Mouse (Mus musculus) forebrain, postnatal 0 days (tissue): ENCODE measurements around the gene Pomgnt2. TPM values are rescaled to one million over a fixed set of nuclear protein-coding genes. Genes with fewer than 3 reads are reported as not detected.
"Not testable (repeated sequence)": the region's sequence is repeated elsewhere in the genome, so short reads cannot be mapped to it uniquely, and the experiment has no call there.

Source experiments
- ATAC-seq: fragments of 200-750 bp; cut with Nextera tagmentation; 2 replicates; pipeline ENCODE4 v1.8.0; 2017; ENCODE audit warnings: mild to moderate bottlenecking, moderate library complexity
- DNase-seq: peaks from one replicate; pipeline ENCODE4 v3.0.0-alpha.2; 2015
- H3K27ac ChIP-seq: fragments of 300-500 bp; sonication (generic); 2 replicates; pipeline ENCODE4 v1.5.1; 2014; ENCODE audit warnings: low read depth, mild to moderate bottlenecking, antibody characterized with exemption, low read length, moderate library complexity, mixed read lengths
- H3K27me3 ChIP-seq: fragments of 300-500 bp; sonication (generic); 2 replicates; pipeline ENCODE4 v1.6.1; 2014; ENCODE audit warnings: mild to moderate bottlenecking, low read length, mixed read lengths; ENCODE audit not compliant: insufficient read depth
- H3K36me3 ChIP-seq: fragments of 300-500 bp; sonication (generic); 2 replicates; pipeline ENCODE4 v1.6.1; 2014; ENCODE audit warnings: mild to moderate bottlenecking, moderate library complexity; ENCODE audit not compliant: insufficient read depth
- H3K4me1 ChIP-seq: fragments of 300-500 bp; sonication (generic); 2 replicates; pipeline ENCODE4 v1.6.1; 2014; ENCODE audit warnings: antibody characterized with exemption; ENCODE audit not compliant: insufficient read depth
- H3K4me2 ChIP-seq: fragments of 300-500 bp; sonication (generic); 2 replicates; pipeline ENCODE4 v1.6.1; 2014; ENCODE audit warnings: low read depth, mild to moderate bottlenecking, moderate library complexity
- H3K4me3 ChIP-seq: fragments of 300-500 bp; sonication (generic); 2 replicates; pipeline ENCODE4 v1.5.1; 2014; ENCODE audit warnings: low read depth, low read length, mixed read lengths
- H3K9ac ChIP-seq: fragments of 300-500 bp; sonication (generic); 2 replicates; pipeline ENCODE4 v1.6.1; 2014; ENCODE audit warnings: mild to moderate bottlenecking
- H3K9me3 ChIP-seq: fragments of 300-500 bp; sonication (generic); 2 replicates; pipeline ENCODE4 v1.6.1; 2016; ENCODE audit warnings: low read length
- CTCF ChIP-seq: sonication (generic); IDR thresholded peaks from 2 replicates; pipeline ENCODE4 v1.5.1; 2016; ENCODE audit warnings: antibody characterized with exemption, control low read depth, low read depth
- WGBS: fragments of 180-500 bp; shearing (Covaris S2); extraction: QIAGEN DNeasy Blood & Tissue Kit; methylation state at CpG from one replicate; pipeline ENCODE4 v1.1.7; 2014; 5-methylcytosine and 5-hydroxymethylcytosine counted together
- polyA plus RNA-seq: library from polyadenylated mRNA; unstranded; fragments of >200 nt; fragmentation: Nextera tagmentation; extraction: Ambion mirVana; gene quantifications from 2 replicates; pipeline ENCODE4 v1.2.1, GENCODE M21; 2015
- total RNA-seq: library from RNA; depleted of rRNA; stranded (reverse); fragments of >200 nt; gene quantifications from 2 replicates; pipeline ENCODE4 v1.2.3, GENCODE M21; 2014

The Pomgnt2 gene
- total and polyA plus RNA-seq, 2 experiments from 2014 or later: 35.6 to 85.7 TPM

GRCm38 (mm10) chr9:122023873-122024272 is 27.0 kb upstream of the Pomgnt2 start:
- no peak overlapping the region for H3K4me2 ChIP-seq
- no peak for TF ChIP-seq CTCF
- no peaks in the 10 kb centered on the region for H3K36me3 ChIP-seq
- H3K9me3 ChIP-seq: no peaks in the 10 kb centered on the region
- 71% methylated on average over 5 of the region's 5 CpGs for WGBS
- no peaks in the 10 kb centered on the region for H3K27me3 ChIP-seq
- ATAC-seq: no peak
- H3K9ac ChIP-seq: no peak overlapping the region
- peaks cover 8% of the 10 kb centered on the region; the same call in 1 of the 2 replicates for H3K4me1 ChIP-seq
- no peak for DNase-seq
- no peak overlapping the region for H3K27ac ChIP-seq
- no peak overlapping the region for H3K4me3 ChIP-seq

- ATAC-seq (no peak), DNase-seq (no peak)
Measured at GRCm38 (mm10) chr9:122022776-122023175, 25.9 kb upstream of the Pomgnt2 start.

GRCm38 (mm10) chr9:122021581-122021980 is 24.7 kb upstream of the Pomgnt2 start:
- Histone ChIP-seq H3K27ac (no peak overlapping the region), H3K36me3 (no peaks in the 10 kb centered on the region), H3K4me3 (no peak overlapping the region), H3K4me1 (peaks cover 8% of the 10 kb centered on the region; the same call in 1 of the 2 replicates), H3K27me3 (no peaks in the 10 kb centered on the region), H3K9me3 (no peaks in the 10 kb centered on the region), H3K9ac (no peak overlapping the region), H3K4me2 (no peak overlapping the region)
- TF ChIP-seq CTCF: no peak
- 92% methylated on average over 5 of the region's 5 CpGs for WGBS
- ATAC-seq (no peak), DNase-seq (no peak)

More at GRCm38 (mm10) chr9:122022776-122023175, 25.9 kb upstream of the Pomgnt2 start:
- Histone ChIP-seq H3K27me3 (no peaks in the 10 kb centered on the region), H3K9ac (no peak overlapping the region), H3K9me3 (no peaks in the 10 kb centered on the region), H3K27ac (peak overlapping the region; percentile 35; the same call in 1 of the 2 replicates), H3K4me3 (no peak overlapping the region), H3K36me3 (no peaks in the 10 kb centered on the region), H3K4me1 (peaks cover 8% of the 10 kb centered on the region; the same call in 1 of the 2 replicates), H3K4me2 (no peak overlapping the region)
- 68% methylated on average over 9 of the region's 9 CpGs for WGBS
- no peak for TF ChIP-seq CTCF

- 88% methylated on average over 4 of the region's 4 CpGs for WGBS
- not testable (repeated sequence) for H3K4me3 ChIP-seq, H3K27me3 ChIP-seq
Measured at GRCm38 (mm10) chr9:122021171-122021570, 24.3 kb upstream of the Pomgnt2 start.

GRCm38 (mm10) chr9:122020321-122020720 is 23.4 kb upstream of the Pomgnt2 start:
- H3K4me1 ChIP-seq: peaks cover 8% of the 10 kb centered on the region; the same call in 1 of the 2 replicates
- no peak for DNase-seq
- H3K9ac ChIP-seq: no peak overlapping the region
- TF ChIP-seq CTCF: no peak
- H3K27ac ChIP-seq: no peak overlapping the region
- H3K4me3 ChIP-seq: no peak overlapping the region
- 87% methylated on average over 4 of the region's 4 CpGs for WGBS
- ATAC-seq: no peak
- H3K4me2 ChIP-seq: no peak overlapping the region
- H3K27me3 ChIP-seq: no peaks in the 10 kb centered on the region
- H3K36me3 ChIP-seq: no peaks in the 10 kb centered on the region
- H3K9me3 ChIP-seq: no peaks in the 10 kb centered on the region

More at GRCm38 (mm10) chr9:122021171-122021570, 24.3 kb upstream of the Pomgnt2 start:
- not testable (repeated sequence) for H3K4me2 ChIP-seq, H3K4me1 ChIP-seq, H3K9me3 ChIP-seq, H3K9ac ChIP-seq, DNase-seq, H3K27ac ChIP-seq, ATAC-seq, H3K36me3 ChIP-seq

- H3K27ac ChIP-seq: peak overlapping the region; percentile 64
- 4% methylated on average over 8 of the region's 8 CpGs for WGBS
- DNase-seq: peak; percentile 87
- H3K4me3 ChIP-seq: no peak overlapping the region
- peaks cover 8% of the 10 kb centered on the region; the same call in 1 of the 2 replicates for H3K4me1 ChIP-seq
- H3K27me3 ChIP-seq: no peaks in the 10 kb centered on the region
- H3K36me3 ChIP-seq: no peaks in the 10 kb centered on the region
- H3K4me2 ChIP-seq: peak overlapping the region; percentile 28
- H3K9me3 ChIP-seq: no peaks in the 10 kb centered on the region
- H3K9ac ChIP-seq: 0 out of 2 replicates have a peak overlapping the region, but pooled peaks have one; percentile 18
- ATAC-seq: peak; percentile 92
- TF ChIP-seq CTCF: peak; percentile 88
Measured at GRCm38 (mm10) chr9:122018782-122019395, 22.0 kb upstream of the Pomgnt2 start.

GRCm38 (mm10) chr9:122018079-122018478 is 21.2 kb upstream of the Pomgnt2 start:
- Histone ChIP-seq H3K27me3 (no peaks in the 10 kb centered on the region), H3K36me3 (no peaks in the 10 kb centered on the region), H3K4me2 (no peak overlapping the region), H3K27ac (no peak overlapping the region), H3K9ac (no peak overlapping the region), H3K9me3 (no peaks in the 10 kb centered on the region), H3K4me3 (no peak overlapping the region), H3K4me1 (peaks cover 8% of the 10 kb centered on the region; the same call in 1 of the 2 replicates)
- WGBS: 79% methylated on average over 5 of the region's 5 CpGs
- DNase-seq (no peak), ATAC-seq (no peak)
- TF ChIP-seq CTCF: no peak
